Mouse (Mus musculus): ENCODE measurements around the gene Gm20908. TPM values are rescaled to one million over a fixed set of nuclear protein-coding genes. Genes with fewer than 3 reads are reported as not detected.
"Not testable (repeated sequence)": the region's sequence is repeated elsewhere in the genome, so short reads cannot be mapped to it uniquely, and the experiment has no call there.

Gm20908 gene
- polyA plus RNA-seq (2016; fragmentation: Nextera tagmentation; extraction: Ambion mirVana) = not detected in 2 replicates

- H3K36me3 ChIP-seq; H3K9ac ChIP-seq; H3K27me3 ChIP-seq (replicated peaks); H3K9me3 ChIP-seq (replicated peaks); H3K4me3 ChIP-seq; H3K27ac ChIP-seq (ENCODE audit: poor library complexity, severe bottlenecking); H3K4me1 ChIP-seq (replicated peaks); ATAC-seq (ENCODE audit: insufficient number of reproducible peaks, low FRiP score); H3K4me2 ChIP-seq: not testable (repeated sequence)
- no CpG with 5 or more reads among the region's 6 CpGs for WGBS
Measured at GRCm38 (mm10) chrY:64472966-64473365, at the start of gene Gm20908. TSS of gene Gm20908 (plus strand) at chrY:64473266.
